Mouse (Mus musculus) stomach, embryonic 16.5 days (tissue): Measurements from ENCODE around the gene 9430007A20Rik. TPM values are rescaled to one million over a fixed set of nuclear protein-coding genes. Genes with fewer than 3 reads are reported as not detected.

Source experiments
- polyA plus RNA-seq: library from polyadenylated mRNA; unstranded; fragments of >200 nt; fragmentation: Nextera tagmentation; extraction: Ambion mirVana; gene quantifications from 2 replicates; pipeline ENCODE4 v1.2.1, GENCODE M21; 2015

Gene 9430007A20Rik
- polyA plus RNA-seq, 1 experiment from 2014 or later: not detected

Other genes with a start within 250 kb of the 9430007A20Rik start
- not detected in 2 replicates for gene Pramel5, start 239.3 kb upstream of the 9430007A20Rik start, polyA plus RNA-seq
- gene Gm13128, start 189.6 kb upstream of the 9430007A20Rik start, polyA plus RNA-seq: not detected in 2 replicates
- not detected in 2 replicates for gene Gm13119, start 161.9 kb upstream of the 9430007A20Rik start, polyA plus RNA-seq
- gene Pramef20, start 141.9 kb upstream of the 9430007A20Rik start, polyA plus RNA-seq: not detected in 2 replicates
- 0.31 TPM in 1 of 2 replicates, not detected in the other for gene Pramef12, start 111.4 kb upstream of the 9430007A20Rik start, polyA plus RNA-seq
- not detected in 2 replicates for gene 1700012P22Rik, start 81.0 kb upstream of the 9430007A20Rik start, polyA plus RNA-seq
- not detected in 2 replicates for gene Gm9944, start 66.5 kb upstream of the 9430007A20Rik start, polyA plus RNA-seq
- not detected in 2 replicates for gene Aadacl3, start 56.1 kb upstream of the 9430007A20Rik start, polyA plus RNA-seq
- not detected in 2 replicates for gene Gm13124, start 45.3 kb downstream of the 9430007A20Rik start, polyA plus RNA-seq
- not detected in 2 replicates for gene Aadacl4, start 93.9 kb downstream of the 9430007A20Rik start, polyA plus RNA-seq
- not detected in 2 replicates for gene Gm436, start 166.5 kb downstream of the 9430007A20Rik start, polyA plus RNA-seq
- not detected in 2 replicates for gene Gm13178, start 201.6 kb downstream of the 9430007A20Rik start, polyA plus RNA-seq